Mouse (Mus musculus): ENCODE measurements at regions not wholly inside any gene's neighbourhood (a gene's known extent, or its start where the extent isn't known, plus 50 kb on each side); places are given as distances from the start of the nearest gene placed in this dataset.

DNA sequence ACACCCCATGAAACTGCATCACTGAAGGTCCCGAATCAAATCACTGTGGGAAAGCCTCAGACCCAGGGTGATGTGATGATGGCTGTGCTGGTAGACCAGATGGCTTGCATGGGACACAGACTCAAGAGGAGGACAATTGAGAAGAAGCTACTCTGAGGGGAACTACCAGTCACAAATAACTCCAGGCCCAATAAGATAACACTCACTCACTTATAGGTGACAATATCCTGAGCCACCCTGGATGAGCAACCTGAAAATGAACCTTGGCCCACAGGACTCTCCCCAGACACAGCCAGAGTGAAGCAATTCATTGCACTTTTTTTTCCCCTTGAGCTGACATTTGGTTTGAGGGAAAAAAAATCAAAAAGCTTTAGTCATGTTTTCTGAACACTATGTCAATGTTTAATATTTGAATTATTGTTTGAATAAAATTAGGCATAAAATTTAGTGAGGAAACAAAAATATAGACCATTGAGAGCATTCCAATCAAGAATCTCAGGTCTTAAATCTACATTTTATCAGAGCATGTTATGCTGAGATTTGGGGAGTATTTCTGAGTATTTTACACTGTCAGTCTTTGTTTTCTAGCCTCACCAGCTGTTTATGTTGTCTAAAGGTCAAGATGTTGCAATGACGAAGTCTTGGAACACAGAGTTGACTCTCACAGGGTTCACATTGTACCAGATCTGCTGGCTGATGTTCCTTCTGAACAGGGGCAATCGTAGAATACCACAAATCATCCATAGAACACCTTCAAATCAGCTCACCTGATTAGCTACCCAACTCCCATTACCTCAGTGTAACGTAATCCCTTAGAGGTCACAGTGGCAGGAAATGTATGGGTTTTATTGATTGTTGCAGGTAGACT, 67.9 kb upstream of the Gm6993 start:
- DNase-seq (ENCODE audit: low spot score in 2 of 2), result no peak

DNA sequence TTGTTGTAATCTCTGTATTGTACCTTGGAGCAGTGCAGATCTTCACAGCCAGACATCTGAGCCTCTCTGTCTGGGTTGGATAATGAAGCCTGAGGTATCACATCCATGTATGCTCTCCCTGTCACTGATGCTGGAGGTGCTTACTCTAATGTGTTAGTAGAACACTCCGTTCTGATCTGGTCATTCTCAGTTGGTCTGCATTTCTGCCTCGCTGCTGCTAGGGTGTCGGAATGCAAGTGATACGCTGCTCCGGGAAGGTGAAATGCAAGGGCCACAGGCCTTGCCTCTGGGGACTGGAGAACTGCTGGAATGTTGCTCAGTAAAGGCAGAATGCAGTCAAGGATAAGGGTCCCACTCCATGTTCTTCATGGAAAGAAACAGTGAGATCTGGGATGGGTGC, 67.1 kb upstream of the Gm6993 start:
- no peak for DNase-seq (ENCODE audit: low spot score in 2 of 2)

DNA sequence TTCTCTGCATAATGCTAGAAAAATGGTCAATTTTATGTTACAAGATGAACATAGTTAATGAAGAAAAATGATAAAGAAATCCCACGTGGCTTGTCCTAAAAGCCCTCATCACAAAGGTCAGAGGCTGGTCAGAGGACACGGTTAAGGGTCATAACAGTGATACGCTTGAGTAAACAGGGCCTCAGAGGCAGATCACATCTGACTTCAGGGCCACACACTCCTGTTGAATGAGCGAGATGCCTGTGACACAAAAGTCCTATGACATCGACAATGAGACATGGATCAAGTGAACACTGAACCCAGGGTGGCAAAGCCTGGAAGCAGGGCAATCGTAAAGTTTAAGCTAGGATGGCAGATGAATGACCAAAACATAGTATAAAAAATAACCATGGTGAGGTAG, 61.0 kb upstream of the Gm6993 start:
- no peak for DNase-seq (ENCODE audit: low spot score in 2 of 2)

DNA sequence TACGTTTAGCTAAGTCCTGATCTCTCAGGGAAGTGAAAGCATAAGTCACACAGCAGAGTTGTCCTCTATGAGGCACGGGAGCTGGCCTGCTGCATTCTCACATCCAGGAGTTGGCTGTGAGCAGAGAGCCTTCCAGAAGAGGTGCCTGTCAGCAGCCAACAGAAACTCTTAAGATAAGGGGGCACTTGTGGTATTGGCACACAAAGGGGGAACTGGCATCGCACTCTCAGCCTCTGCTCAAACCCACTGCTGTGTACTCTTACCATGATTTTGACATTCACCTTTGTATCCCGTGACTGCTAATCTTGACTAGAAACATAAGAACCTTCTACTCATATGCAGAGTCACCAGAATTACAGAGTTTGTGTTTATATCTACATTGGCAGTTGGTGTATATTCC, 56.9 kb upstream of the Gm6993 start:
- no peak for DNase-seq (ENCODE audit: low spot score in 2 of 2)

- DNase-seq (ENCODE audit: low spot score in 2 of 2), result peak in 1 of 2 experiments; percentile 16
These were observed 56.2 kb upstream of the Gm6993 start for GRCm38 (mm10) chr12:31184217-31184975.

GRCm38 (mm10) chr12:31185177-31185932, 55.2 kb upstream of the Gm6993 start:
- no peak for DNase-seq (ENCODE audit: low spot score in 2 of 2)

- no peak for DNase-seq (ENCODE audit: low spot score in 2 of 2)
These were observed 54.4 kb upstream of the Gm6993 start for GRCm38 (mm10) chr12:31185933-31186845.

- no peak for DNase-seq (ENCODE audit: low spot score in 2 of 2)
These were observed 52.5 kb upstream of the Gm6993 start for GRCm38 (mm10) chr12:31188011-31188576.

- DNase-seq (ENCODE audit: low spot score in 2 of 2), result no peak
These were observed 50.3 kb upstream of the Gm6993 start for GRCm38 (mm10) chr12:31190265-31190664.
